Mouse (Mus musculus) MEL (cell line): ENCODE results near the gene Lrrc74b. TPM values are rescaled to one million over a fixed set of nuclear protein-coding genes. Genes with fewer than 3 reads are reported as not detected.
"Not testable (repeated sequence)": the region's sequence is repeated elsewhere in the genome, so short reads cannot be mapped to it uniquely, and the experiment has no call there.

ENCODE experiments used
- DNase-seq: peaks from one replicate; pipeline ENCODE4 v3.0.0; 2011; ENCODE audit warnings: low read depth, low spot score
- H3K27ac ChIP-seq: 2 replicates; pipeline ENCODE4 v1.5.1; 2012; ENCODE audit warnings: low read depth, mild to moderate bottlenecking, control low read depth, low read length, moderate library complexity; ENCODE audit not compliant: control insufficient read depth
- H3K27me3 ChIP-seq, 2 experiments: fragments of 150-350 bp in 1 of 2; sonication (generic) in 1 of 2; 2 replicates each; pipeline ENCODE4 v1.6.1; 2012; ENCODE audit warnings: low read length in 2 of 2, mild to moderate bottlenecking in 2 of 2, improper control_type of control experiment in 1 of 2, moderate library complexity in 1 of 2; ENCODE audit not compliant: insufficient read depth in 2 of 2, control insufficient read depth in 1 of 2
- H3K36me3 ChIP-seq, 2 experiments: 2 replicates each; pipeline ENCODE4 v1.6.1; 2012 to 2014; ENCODE audit warnings: low read length in 2 of 2, improper control_type of control experiment in 1 of 2, inconsistent platforms in 1 of 2, mild to moderate bottlenecking in 1 of 2; ENCODE audit not compliant: insufficient read depth in 2 of 2, control insufficient read depth in 1 of 2
- H3K4me1 ChIP-seq, 2 experiments: fragments of 150-350 bp in 1 of 2; sonication (generic) in 1 of 2; 2 replicates each; pipeline ENCODE4 v1.6.1; 2012; ENCODE audit warnings: low read length in 2 of 2, improper control_type of control experiment in 1 of 2, mild to moderate bottlenecking in 1 of 2; ENCODE audit not compliant: insufficient read depth in 2 of 2, control insufficient read depth in 1 of 2
- H3K4me3 ChIP-seq, 2 experiments: fragments of 150-350 bp in 1 of 2; sonication (generic) in 1 of 2; 2 replicates each; pipeline ENCODE4 v1.5.1; 2012; ENCODE audit warnings: low read depth in 2 of 2, low read length in 2 of 2, mild to moderate bottlenecking in 2 of 2, moderate library complexity in 2 of 2, control low read depth in 1 of 2, improper control_type of control experiment in 1 of 2; ENCODE audit not compliant: control insufficient read depth in 1 of 2, insufficient read depth in 1 of 2
- H3K79me2 ChIP-seq: 2 replicates; pipeline ENCODE4 v1.6.1; 2012; ENCODE audit warnings: mild to moderate bottlenecking, low read length, moderate library complexity; ENCODE audit not compliant: control insufficient read depth, poor library complexity, insufficient read depth
- H3K9ac ChIP-seq: 2 replicates; pipeline ENCODE4 v1.6.1; 2012; ENCODE audit warnings: low read depth, mild to moderate bottlenecking, control low read depth, low read length, moderate library complexity; ENCODE audit not compliant: control insufficient read depth, poor library complexity, severe bottlenecking
- H3K9me3 ChIP-seq: fragments of 150-350 bp; sonication (generic); replicated peaks from 2 replicates; pipeline ENCODE4 v1.6.1; 2012; ENCODE audit warnings: mild to moderate bottlenecking, low read length, improper control_type of control experiment, moderate library complexity; ENCODE audit not compliant: insufficient read depth
- BHLHE40 ChIP-seq: IDR thresholded peaks from 2 replicates; pipeline ENCODE4 v1.6.1; 2012; ENCODE audit warnings: low read depth, mild to moderate bottlenecking, inconsistent platforms, low read length, improper control_type of control experiment, borderline replicate concordance
- CHD1 ChIP-seq: IDR thresholded peaks from 2 replicates; pipeline ENCODE4 v1.6.1; 2012; ENCODE audit warnings: low read depth, mild to moderate bottlenecking, inconsistent platforms, low read length, improper control_type of control experiment
- CTCF ChIP-seq, 3 experiments: IDR thresholded peaks in 2 of 3; conservative IDR thresholded peaks in 1 of 3; 2 replicates each; pipeline ENCODE4 v1.5.1; 2011 to 2012; ENCODE audit warnings: low read length in 3 of 3, low read depth in 2 of 3, mild to moderate bottlenecking in 2 of 3, improper control_type of control experiment in 1 of 3, inconsistent platforms in 1 of 3, mixed read lengths in 1 of 3, moderate library complexity in 1 of 3; ENCODE audit not compliant: control insufficient read depth in 1 of 3, insufficient read depth in 1 of 3, poor library complexity in 1 of 3, severe bottlenecking in 1 of 3
- E2F4 ChIP-seq: IDR thresholded peaks from 2 replicates; pipeline ENCODE4 v1.6.1; 2011; ENCODE audit warnings: low read depth, low read length, improper control_type of control experiment, borderline replicate concordance
- ELF1 ChIP-seq: IDR thresholded peaks from 2 replicates; pipeline ENCODE4 v1.6.1; 2014; ENCODE audit warnings: low read depth, mild to moderate bottlenecking, inconsistent platforms, low read length, improper control_type of control experiment, moderate library complexity
- EP300 ChIP-seq, 2 experiments: IDR thresholded peaks; 2 replicates each; pipeline ENCODE4 v1.6.1; 2011; ENCODE audit warnings: improper control_type of control experiment in 2 of 2, low read length in 2 of 2, low read depth in 1 of 2, mild to moderate bottlenecking in 1 of 2
- HCFC1 ChIP-seq: IDR thresholded peaks from 2 replicates; pipeline ENCODE4 v1.6.1; 2012; ENCODE audit warnings: low read depth, mild to moderate bottlenecking, inconsistent platforms, low read length, improper control_type of control experiment, moderate library complexity
- KAT2A ChIP-seq: conservative IDR thresholded peaks from 2 replicates; pipeline ENCODE4 v1.6.1; 2012; ENCODE audit warnings: low read depth, low read length, improper control_type of control experiment, inconsistent platforms
- MAFK ChIP-seq: IDR thresholded peaks from 2 replicates; pipeline ENCODE4 v1.6.1; 2011; ENCODE audit warnings: low read depth, mild to moderate bottlenecking, low read length, improper control_type of control experiment, borderline replicate concordance
- MXI1 ChIP-seq: IDR thresholded peaks from 2 replicates; pipeline ENCODE4 v1.6.1; 2011; ENCODE audit warnings: mild to moderate bottlenecking, low read depth, low read length, improper control_type of control experiment
- MYB ChIP-seq: IDR thresholded peaks from 2 replicates; pipeline ENCODE4 v1.6.1; 2011; ENCODE audit warnings: mild to moderate bottlenecking, low read depth, low read length, improper control_type of control experiment
- MYC ChIP-seq: IDR thresholded peaks from 2 replicates; pipeline ENCODE4 v1.6.1; 2011; ENCODE audit warnings: low read depth, mild to moderate bottlenecking, low read length, improper control_type of control experiment, moderate library complexity
- POLR2A ChIP-seq, 2 experiments: IDR thresholded peaks; 2 replicates each; pipeline ENCODE4 v1.6.1; 2011 to 2012; ENCODE audit warnings: low read length in 2 of 2, mild to moderate bottlenecking in 2 of 2, control low read depth in 1 of 2, improper control_type of control experiment in 1 of 2, low read depth in 1 of 2, moderate library complexity in 1 of 2; ENCODE audit not compliant: control insufficient read depth in 1 of 2, insufficient read depth in 1 of 2, poor library complexity in 1 of 2
- SMC3 ChIP-seq: IDR thresholded peaks from 2 replicates; pipeline ENCODE4 v1.6.1; 2011; ENCODE audit warnings: low read depth, low read length, improper control_type of control experiment
- TAL1 ChIP-seq: IDR thresholded peaks from 2 replicates; pipeline ENCODE4 v1.6.1; 2012; ENCODE audit warnings: mild to moderate bottlenecking, inconsistent platforms, low read length, moderate library complexity, mixed read lengths
- TBP ChIP-seq: IDR thresholded peaks from 2 replicates; pipeline ENCODE4 v1.8.0; 2011; ENCODE audit warnings: low read depth, low read length, improper control_type of control experiment
- ZKSCAN1 ChIP-seq: IDR thresholded peaks from 2 replicates; pipeline ENCODE4 v1.6.1; 2012; ENCODE audit warnings: low read depth, mild to moderate bottlenecking, inconsistent platforms, low read length, improper control_type of control experiment, moderate library complexity
- polyA plus RNA-seq, 2 experiments: library from polyadenylated mRNA; stranded (reverse) in 1 of 2; unstranded in 1 of 2; fragments of >175 nt in 1 of 2; fragments of >200 nt in 1 of 2; gene quantifications; 2 replicates each; pipeline versions ENCODE4 v1.2.1 to v1.2.4; 2012; ENCODE audit warnings: low replicate concordance in 2 of 2, low read depth in 1 of 2; ENCODE audit not compliant: insufficient read length in 2 of 2, insufficient read depth in 1 of 2, missing spikeins in 1 of 2
- total RNA-seq: library from RNA; depleted of rRNA; stranded (reverse); fragments of 300-350 nt; gene quantifications from 2 replicates; pipeline ENCODE4 v1.2.3, GENCODE M21; 2012

Gene Lrrc74b
- total and polyA plus RNA-seq, 3 experiments = 0.10 to 0.12 TPM; not detected in 1

DNA sequence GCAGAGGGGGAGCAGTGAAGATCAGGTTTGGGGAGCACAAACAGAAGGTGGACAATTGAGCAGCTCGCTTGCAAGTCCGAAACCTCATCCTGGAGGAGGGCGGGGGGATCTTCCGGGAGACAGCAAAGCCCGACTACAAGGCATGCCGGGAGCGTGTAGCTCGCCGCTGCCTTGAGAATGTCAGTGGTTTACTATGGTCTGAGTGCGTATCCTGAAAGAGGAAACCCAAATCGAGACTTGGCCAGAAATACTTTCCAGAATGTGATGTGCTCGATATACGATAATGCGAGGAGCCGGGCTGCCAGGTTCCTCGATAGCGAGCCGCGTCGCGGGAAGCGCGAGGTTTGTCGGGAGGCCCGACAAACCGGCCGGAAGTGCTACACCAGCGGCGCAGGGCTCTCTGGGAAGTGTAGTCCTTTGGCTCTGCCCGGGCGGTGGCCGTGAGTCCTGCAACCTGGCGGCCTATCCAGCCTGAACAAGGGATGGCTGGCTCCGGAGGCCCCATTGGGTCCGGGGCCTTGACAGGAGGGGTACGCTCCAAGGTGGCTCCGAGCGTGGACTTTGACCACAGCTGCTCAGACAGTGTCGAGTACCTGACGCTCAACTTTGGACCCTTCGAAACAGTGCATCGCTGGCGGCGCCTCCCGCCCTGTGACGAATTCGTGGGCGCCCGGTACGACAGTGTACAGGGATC, 52.4 kb downstream of the Lrrc74b start, which contains the start of gene Lztr1 (continued):
- TF ChIP-seq MAFK (no peak), BHLHE40 (no peak), TAL1 (peak; percentile 12; the same call in 1 of the 2 replicates), E2F4 (0 out of 2 replicates have a peak, but pooled peaks have one; percentile 59), HCFC1 (peak; percentile 97), ZKSCAN1 (no peak), POLR2A (IDR thresholded peaks at IDR 0.05; ENCODE audit: control insufficient read depth in 1 of 2, insufficient read depth in 1 of 2, low read depth in 1 of 2, low read length in 2 of 2, poor library complexity in 1 of 2) (peak; percentile 78 to 97), ELF1 (peak; percentile 84), EP300 (IDR thresholded peaks at IDR 0.05; ENCODE audit: low read depth in 1 of 2, low read length in 2 of 2) (no peak), CHD1 (no peak), MXI1 (peak; percentile 75), SMC3 (no peak), TBP (peak; percentile 73; the same call in 1 of the 2 replicates), KAT2A (peak; percentile 91)
- TF ChIP-seq, all 39 proteins: peak for 20

DNA sequence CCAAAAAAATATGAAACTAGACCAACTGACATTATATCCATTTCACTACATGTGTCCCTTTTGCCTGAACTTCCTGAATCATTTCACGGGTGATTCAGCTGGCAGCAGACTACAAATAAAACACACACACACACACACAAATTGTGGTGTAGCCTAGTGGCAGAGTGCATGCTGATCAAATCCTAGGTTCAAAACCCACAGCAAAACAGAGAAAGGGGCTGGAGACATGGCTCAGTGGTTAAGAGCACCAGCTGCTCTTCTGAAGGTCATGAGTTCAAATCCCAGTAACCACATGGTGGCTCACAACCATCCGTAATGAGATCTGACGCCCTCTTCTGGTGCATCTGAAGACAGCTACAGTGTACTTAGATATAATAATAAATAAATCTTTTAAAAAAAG, 53.0 kb downstream of the Lrrc74b start:
- H3K4me1 ChIP-seq = peaks cover 9 to 15% of the 10 kb centered on the region in 2 experiments
- peak; percentile 54 for DNase-seq
- peaks cover 0 to 15% of the 10 kb centered on the region in 2 experiments; a peak in 2 of 4 replicates for H3K36me3 ChIP-seq
- peak overlapping the region; percentile 75 to 86 for H3K4me3 ChIP-seq
- not testable (repeated sequence) for H3K27me3 ChIP-seq, H3K79me2 ChIP-seq, H3K9me3 ChIP-seq
- H3K9ac ChIP-seq = peak overlapping the region; percentile 78
- peak overlapping the region; percentile 98 for H3K27ac ChIP-seq
- TF ChIP-seq CTCF (IDR thresholded peaks at IDR 0.05 in 2 of 3, conservative IDR thresholded peaks at IDR 0.05 in 1 of 3; ENCODE audit: control insufficient read depth in 1 of 3, insufficient read depth in 1 of 3, low read depth in 2 of 3, low read length in 3 of 3, poor library complexity in 1 of 3, severe bottlenecking in 1 of 3) (0 out of 6 replicates have a peak, but pooled peaks of 1 of the 3 experiments have one; percentile 24), TBP (peak; percentile 87)

DNA sequence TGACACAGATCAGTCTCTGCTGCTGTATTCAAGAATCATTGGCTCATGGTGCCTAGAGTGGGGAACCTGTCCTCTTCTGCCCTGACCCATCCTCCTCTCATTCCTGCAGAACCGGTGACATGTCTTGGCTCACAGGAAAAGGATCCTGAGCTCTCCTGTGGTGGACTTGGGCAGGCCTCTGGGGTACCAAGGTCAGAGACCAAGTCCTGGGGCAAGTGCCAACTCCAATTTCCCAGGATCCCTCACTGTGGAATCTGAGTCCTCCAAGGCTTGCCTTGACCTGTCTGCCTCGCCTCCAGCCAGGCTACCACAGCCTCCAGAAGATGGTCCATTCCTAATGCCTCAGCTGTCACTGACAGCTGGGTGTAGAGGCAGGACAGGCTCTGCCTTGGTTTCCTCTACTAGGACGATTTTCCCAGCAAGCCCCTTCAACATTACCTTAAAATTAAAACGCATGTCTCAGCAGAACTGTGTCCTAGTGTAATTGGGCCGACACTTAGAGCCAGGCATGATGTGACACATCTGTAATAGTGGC, 54.0 kb downstream of the Lrrc74b start:
- no peak overlapping the region for H3K4me3 ChIP-seq
- DNase-seq = no peak
- H3K27me3 ChIP-seq = peaks cover 0 to 6% of the 10 kb centered on the region in 2 experiments; a peak in 2 of 4 replicates
- H3K4me1 ChIP-seq = peaks cover 9 to 15% of the 10 kb centered on the region in 2 experiments
- TF ChIP-seq BHLHE40 (no peak), MYB (no peak), MYC (no peak), SMC3 (no peak)
- H3K79me2 ChIP-seq = peaks cover 8% of the 10 kb centered on the region
- H3K9me3 ChIP-seq = no peaks in the 10 kb centered on the region
- peaks cover 0 to 15% of the 10 kb centered on the region in 2 experiments; a peak in 2 of 4 replicates for H3K36me3 ChIP-seq
- no peak overlapping the region for H3K27ac ChIP-seq
- H3K9ac ChIP-seq = no peak overlapping the region
